Mouse (Mus musculus): ENCODE measurements around the gene Anks6.

The Anks6 gene

GRCm38 (mm10) chr4:47043866-47044265, 13.4 kb downstream of the Anks6 start:
- no peak for DNase-seq

GRCm38 (mm10) chr4:47039586-47039985, 17.6 kb downstream of the Anks6 start:
- DNase-seq, result no peak

DNA sequence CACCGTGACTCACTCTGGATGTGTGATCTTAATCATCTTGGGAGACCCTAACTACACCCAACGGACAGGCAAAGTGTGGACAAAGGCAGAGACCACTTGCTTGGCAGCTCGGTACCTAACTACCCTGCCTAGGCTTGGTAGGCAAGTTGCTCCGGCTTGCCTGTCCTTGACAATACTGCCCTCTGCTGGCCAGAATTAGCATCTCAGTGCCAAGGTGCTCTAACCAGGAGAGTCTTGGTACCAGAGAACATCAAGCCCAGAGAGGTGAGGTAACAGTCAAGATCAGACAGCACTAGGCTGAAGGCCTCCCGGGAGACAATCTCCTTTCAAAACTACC, 19.9 kb downstream of the Anks6 start:
- peak; percentile 87 for DNase-seq

GRCm38 (mm10) chr4:47036486-47037320, 20.5 kb downstream of the Anks6 start:
- no peak for DNase-seq

GRCm38 (mm10) chr4:47035536-47035935, 21.7 kb downstream of the Anks6 start:
- no peak for DNase-seq

DNA sequence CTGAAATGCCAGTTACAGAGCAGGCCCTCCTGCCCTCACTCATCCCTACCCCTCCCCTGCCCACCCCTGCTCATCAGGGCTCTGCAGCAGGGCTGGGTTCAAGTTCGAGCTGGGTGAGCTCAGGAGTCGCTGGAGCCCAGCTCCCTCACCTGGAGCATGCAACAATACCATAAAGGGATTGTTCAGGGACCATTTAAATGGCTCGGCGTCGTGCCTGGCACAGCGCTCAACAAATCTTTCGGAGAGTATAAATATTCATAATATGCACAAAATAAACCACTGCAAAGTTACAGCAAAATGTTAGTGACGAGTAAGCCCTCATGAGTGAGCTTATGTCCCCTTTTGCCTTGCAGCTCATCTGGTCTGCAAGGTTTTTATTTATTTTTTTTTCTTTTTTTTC, 25.1 kb downstream of the Anks6 start:
- no peak for DNase-seq

- no peak for DNase-seq
These were observed 28.4 kb downstream of the Anks6 start for GRCm38 (mm10) chr4:47028791-47029190.

DNA sequence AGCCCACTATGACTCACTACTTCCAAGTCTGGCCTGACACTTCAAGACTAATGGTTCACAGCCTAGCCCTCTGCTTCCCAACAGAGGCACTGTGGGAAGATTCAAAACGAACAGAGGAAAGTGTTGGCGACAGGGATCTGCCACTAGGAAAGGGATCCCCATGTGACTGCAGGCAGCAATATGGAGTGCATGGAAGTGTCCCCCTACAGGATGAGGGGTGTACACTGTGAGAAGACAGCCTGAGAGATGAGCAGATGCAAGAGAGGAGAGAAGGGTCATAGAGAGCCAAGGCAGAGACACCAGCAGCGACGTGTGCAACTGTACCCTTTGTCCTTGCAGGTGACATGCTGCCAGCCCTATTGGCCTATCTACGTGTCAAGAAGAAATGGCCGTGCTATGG, 33.3 kb downstream of the Anks6 start:
- DNase-seq, result no peak

- DNase-seq, result no peak
These were observed 34.2 kb downstream of the Anks6 start for GRCm38 (mm10) chr4:47022804-47023603.

- DNase-seq, result peak; percentile 76
These were observed 36.7 kb downstream of the Anks6 start for GRCm38 (mm10) chr4:47020563-47020962.

GRCm38 (mm10) chr4:47015156-47015555, 42.1 kb downstream of the Anks6 start:
- no peak for DNase-seq

DNA sequence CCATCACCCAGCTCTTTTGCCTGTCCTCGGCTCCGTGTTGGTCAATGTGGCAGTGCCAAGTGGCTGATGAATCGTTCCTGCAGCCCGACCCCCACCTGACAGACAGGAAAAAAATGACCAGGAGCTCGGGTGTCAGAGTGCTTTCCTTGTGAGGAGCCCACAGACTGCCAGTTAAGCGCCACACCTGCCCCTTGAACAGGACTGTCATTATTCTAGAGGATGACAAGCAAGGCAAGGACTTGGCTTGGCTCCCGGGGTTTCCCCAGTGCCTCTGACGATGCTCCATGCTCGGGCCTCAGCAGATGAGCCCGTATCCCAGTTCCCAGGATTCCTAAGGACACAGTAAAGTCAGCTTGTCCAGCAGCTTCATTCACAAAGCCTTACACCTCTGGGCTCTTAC, 44.8 kb downstream of the Anks6 start:
- DNase-seq, result no peak

- no peak for DNase-seq
These were observed 46.6 kb downstream of the Anks6 start for GRCm38 (mm10) chr4:47010400-47011231.

GRCm38 (mm10) chr4:47000626-47001395, 56.4 kb downstream of the Anks6 start:
- DNase-seq, result peak; percentile 51

GRCm38 (mm10) chr4:46997969-46998368, 59.3 kb downstream of the Anks6 start:
- no peak for DNase-seq

DNA sequence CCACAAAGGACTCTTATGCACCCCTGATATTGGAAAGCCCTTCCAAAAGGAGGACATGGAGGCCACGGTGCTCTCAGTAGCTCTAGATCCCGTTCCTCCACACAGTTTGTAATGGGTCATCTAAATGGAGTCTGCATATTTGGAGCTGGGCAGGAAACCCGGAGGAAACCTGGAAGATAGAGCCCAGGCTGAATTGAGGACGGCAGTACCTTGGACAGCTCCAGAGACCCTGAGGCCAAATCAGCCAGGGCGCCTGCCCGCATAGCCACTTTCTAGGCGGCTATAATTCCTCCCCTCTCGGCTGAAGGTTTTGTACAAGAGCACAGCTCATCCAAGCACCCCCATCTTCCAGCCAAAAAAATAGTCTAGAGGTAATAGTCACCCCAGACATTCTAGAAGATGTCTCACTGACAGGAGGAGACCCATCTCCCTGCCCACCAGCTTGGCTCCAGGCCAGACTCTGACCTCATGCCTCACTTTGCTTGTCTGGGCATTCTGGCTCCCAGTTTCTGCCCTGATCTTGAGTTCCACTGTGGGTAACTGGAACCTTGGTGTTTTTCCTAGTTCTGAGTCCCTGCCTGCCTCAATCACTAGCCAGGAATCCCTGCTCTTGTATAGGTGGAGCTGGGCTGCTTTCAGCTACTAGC, 64.3 kb downstream of the Anks6 start:
- peak; percentile 50 for DNase-seq

DNA sequence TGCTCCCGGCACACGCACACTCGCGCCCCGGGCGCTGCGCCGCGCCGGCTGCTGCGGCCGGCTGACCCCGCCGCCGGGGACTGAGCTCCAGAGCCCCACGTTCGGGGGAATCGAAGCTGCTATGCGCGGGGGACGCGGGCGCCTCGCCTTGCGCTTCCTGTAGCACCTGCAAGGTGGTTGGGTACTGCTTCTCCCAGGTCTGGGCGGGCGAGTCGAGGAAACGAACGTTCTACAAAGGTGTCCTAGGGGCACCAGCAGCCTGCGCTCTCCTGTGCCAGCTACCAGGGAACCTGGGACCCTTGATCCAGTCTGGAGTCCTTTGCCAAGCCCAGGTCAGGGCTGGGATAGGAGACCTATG, 65.3 kb downstream of the Anks6 start:
- no peak for DNase-seq

DNA sequence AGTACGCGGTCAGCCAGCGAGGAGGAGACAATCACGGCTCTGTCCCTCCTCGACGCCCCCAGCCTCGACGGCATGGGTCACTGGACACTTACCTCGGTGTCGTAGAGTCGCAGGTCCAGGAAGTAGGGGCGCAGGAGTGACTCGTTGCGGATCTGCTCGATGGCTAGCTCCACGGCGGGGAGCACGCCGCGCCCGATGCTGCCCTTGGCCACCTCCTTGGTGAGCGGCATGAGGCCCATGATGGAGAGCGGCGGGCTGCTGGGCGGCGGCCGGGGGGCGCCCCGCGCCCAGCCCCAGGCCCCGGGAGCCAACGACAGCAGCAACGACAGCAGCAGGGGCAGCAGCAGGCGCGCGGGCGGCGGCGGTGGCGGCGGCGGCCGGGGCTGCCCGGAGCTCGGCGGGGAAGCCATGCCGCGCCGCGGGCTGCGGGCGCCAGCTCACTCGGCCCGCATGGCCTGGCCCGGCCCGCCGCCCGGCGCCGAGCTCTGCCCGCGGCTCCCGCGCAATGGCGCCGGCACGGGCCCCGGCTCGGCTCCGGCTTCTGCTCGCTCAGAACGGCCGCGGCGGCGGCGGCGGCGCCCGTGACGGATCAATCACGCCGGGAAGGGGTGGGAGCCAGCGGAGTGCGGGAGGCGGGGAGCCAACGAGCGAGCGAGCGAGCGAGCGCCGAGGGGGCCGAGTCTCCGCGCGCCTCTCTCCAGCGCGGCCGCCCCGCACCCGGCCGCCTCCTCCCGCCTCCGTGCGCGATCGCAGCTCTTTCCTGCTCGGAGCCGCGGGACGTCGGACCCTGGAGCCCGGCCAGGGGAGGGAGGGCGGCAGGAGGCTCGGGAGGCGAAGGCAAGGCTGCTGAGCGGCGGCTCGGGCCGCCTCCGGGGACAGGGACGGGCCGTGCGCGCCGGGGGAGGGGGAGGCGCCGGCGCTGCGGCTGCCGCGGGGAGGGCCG, 65.9 kb downstream of the Anks6 start, which contains the start of gene Gabbr2:
Gene Gabbr2, minus strand, starts transcription at position 858 of the 943 bp plus-strand sequence.
- peak; percentile 81 for DNase-seq

DNA sequence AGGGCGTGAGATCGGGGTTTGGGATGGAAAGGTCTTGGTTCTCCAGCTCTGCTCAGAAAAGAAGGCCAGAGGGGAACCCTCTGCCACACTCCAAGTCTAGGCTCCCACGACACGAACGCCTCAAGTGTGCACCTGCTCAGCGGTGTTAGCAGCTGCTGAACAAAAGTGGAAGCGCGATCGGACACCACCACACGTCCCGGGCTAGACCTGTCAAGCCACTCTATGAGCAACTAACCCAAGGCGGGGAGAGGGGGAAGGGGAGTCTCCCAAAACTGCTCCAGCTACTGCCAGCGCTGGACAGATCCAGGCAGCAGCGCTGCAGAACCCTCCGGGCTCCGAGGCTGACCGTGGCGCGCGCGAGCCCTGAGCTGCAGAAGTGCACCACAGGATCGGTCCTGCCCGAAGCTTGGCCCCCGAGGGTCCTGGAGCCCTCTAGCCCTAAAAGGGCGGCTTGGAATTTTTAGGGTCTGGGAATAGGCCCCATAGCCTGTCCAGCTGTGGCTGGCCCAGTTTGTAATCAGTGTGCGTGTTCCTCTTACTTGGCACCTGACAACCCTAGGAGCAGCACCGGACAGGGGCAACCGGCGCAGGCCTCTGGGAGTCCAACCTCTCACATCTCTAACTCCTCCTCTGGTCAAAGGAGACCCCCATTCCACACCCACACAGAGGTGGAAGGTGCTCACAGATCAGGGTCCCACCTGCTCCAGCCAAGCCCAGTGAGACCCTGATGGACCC, 66.8 kb downstream of the Anks6 start:
- peak; percentile 63 for DNase-seq

GRCm38 (mm10) chr4:46989842-46990241, 67.4 kb downstream of the Anks6 start:
- DNase-seq, result peak; percentile 92
